Mouse (Mus musculus) T-helper 2 cell (primary cell): ENCODE results near the gene Ihh.

ENCODE experiments used
- in situ Hi-C: fragments of 300-600 bp; cut with MboI, MseI; formaldehyde crosslinking; loops from one replicate; pipeline ENCODE4 v1.15.1; 2025; ENCODE audit warnings: high pct_unique_total_duplicates

The Ihh gene

DNA sequence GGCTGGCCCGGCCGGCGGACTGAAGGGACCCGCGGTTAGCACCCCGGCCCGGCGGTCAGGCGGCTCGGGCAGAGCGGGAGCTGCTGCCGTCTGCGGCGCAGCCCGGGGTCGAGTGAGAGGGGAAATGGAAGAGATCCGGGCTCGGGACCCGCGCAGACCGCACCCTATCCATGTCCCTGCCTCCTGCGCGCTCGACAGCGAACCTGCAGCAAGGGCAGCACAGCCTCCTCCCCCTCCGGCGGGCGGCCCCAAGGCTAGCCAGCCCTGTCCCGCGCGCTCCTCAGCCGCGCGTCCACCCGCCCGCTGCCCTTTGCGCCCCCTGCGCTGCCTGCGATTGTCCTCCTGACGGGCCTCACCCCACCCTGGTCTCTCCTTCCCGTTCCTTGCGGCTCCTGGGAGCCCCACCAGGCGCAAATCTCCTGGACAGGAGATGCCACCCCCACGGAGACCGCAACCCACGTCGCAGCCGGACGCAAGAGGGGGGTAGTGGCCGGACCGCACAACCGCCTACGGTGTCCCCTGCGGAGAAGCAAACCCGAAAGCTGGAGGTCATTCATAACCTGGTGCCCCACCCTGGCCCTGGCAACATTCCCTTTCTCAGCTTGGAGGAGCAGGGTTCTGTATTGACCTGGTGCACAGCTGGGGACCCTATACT is at the start of gene Ihh:
TSS of gene Ihh (minus strand) at position 117 of the 655 bp plus-strand sequence.
- in situ Hi-C loops = no loop called here

DNA sequence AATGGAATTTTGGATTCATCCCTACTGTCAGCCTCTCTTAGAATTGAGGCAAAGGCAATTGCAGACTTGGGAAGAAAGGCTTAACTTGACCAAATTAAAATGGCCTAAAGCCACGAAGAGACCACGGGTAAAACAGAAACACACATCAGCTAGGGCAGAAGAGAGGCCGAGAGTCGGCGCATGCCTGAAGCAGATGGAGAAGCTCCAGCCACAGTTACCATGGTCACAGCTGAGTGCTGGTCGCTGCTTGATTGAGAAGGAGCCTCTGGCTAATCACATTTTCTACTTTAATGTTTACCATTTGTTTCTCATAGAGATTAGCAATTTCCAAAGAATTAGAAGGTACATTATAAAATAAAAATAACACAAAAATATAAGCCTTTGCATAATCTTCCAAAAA is 49.7 kb upstream of the Ihh start:
- in situ Hi-C loops = no loop called here

DNA sequence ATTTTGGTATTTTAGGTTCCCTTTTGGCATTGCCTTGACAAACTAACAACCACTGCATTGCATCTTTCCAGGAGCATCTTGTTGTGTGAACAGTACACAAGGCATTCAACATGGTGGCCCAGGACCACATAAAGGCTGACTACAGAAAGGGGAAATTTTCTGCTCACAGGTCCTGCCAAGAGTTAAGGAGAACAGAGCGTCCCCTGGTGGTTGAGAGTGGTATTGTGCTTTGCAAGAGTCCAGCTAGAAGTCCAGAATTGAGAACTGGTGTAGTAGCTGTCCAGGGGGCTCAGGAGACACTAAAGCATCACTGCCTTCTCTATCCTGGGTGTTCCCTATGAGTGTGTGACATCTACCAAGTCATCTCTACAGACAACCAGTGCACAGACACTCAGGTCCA is 49.0 kb upstream of the Ihh start:
- in situ Hi-C loops = no loop called here

DNA sequence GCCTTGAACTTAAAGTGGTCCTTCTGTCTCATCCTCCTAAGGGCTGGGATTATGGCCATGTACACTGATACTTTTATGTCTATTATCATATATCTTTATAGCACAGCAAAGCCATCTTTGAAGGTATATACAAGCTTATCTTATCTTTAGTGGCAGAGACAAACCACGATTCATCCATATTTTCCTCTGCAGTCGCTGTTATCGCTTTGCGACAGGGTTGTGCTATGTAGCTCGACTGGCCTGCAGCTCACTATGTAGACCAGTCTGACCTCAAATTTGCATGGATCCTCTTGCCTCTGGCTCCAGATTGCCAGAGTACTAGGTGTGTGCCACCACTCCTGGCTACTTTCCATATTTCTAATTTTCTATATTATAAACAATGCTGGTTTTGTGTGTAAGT is 47.7 kb upstream of the Ihh start:
- in situ Hi-C loops = no loop called here

DNA sequence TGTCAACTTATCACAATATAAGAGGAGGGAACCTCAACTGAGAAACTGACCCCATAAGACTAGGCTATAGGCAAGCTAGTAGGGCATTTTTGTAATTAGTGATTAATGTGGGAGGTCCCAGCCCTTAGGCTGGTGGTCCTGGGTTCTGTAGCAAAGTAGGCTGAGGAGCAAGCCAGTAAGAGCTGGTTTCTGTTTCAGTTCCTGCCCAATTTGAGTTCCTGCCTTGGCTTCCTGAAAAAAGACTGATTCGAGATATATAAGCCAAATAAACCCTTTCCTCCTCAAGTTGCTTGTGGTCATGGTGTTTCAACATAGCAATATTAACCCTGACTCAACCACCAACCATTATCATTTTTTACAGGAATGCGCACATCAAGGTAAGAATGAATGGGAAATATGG is 45.8 kb upstream of the Ihh start:
- in situ Hi-C loops = no loop called here

DNA sequence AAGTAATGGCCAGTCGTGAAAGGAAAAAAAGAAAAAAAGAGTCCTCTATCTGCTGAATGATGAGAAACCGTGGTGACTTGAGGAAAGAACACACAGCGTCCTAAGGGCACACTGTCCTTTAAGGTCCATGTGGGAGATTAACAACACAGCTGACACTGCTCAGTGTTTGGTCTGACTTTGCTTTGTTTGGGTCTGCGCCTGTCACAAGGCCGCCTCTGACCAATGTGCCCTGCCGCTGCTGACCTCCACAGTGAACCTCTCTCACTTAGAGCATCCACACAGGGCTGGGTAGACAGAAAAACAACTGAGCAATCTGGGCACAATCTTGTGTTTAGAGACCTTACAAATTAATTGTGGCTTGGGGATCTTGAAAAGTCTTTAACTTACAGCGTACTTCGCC is 25.5 kb upstream of the Ihh start:
- in situ Hi-C loops = no loop called here

DNA sequence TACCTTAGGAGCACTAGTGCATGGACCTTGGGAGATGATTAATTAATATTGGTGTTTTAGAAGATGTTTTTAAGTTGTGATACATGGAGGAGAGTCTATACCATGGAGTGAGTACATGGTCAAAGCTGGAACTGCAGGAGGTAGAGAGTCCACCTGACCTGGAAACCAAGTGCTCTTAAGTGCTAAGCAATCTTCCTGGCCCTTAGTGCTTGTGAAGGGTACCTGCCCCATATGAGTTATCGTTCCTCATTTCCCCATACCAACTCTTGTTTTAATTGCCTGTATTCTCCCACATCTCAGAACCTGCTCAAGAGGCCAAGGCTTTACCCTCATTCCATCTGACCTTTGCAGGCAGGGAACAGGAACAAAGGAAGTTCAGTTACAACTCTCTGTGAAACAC is 24.5 kb upstream of the Ihh start:
- in situ Hi-C loops = no loop called here

DNA sequence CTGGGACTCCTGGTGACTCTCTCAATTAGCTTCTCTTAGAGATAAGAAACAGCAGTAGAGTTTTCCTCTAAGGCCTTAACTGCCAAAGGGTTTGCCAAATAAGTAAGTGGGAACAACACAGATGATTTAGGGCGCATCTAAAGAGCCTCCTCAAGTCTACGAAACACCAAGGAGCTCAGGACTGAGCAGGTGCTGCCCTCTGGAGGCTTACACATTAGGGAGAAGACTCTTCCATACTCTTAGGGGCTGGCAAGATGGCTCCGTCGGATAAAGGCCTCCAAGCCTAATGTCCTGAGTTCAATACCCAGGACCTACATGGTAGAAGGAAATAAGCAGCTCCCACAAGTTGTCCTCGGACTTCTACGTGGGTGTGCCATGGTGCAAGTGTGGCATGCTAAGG is 22.1 kb upstream of the Ihh start:
- in situ Hi-C loops = no loop called here

DNA sequence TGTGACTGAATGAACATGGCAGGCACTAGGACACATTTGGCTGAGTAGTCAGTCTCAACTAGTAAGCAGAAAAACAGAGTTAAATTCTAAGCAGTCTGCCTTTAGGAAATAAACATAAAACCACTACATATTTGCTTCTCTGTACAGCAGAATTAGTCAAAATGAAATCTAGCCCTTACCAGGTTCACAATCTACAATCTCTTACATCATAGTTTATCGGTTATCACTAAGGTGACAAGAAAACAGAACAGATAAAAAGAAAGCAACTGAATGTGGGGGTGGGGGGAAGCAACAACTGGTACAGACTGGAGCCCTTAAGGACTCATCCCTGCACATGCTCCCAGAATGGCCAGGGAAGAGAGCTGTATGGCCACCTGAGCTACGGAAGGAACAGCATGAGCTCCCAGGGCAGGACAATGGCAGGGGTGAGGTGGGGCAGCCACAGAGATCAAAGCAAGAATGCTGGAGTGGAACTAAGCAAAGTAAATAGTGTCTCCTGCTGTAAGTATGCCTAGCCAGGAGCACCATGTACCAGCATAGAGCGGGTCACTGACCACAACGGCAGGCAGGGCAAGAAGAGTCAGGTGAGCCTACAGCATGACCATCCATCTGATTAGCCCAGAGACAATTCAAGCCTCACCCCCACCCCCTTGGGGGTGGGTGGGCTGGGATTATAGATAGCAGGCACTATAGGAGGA is 20.0 kb upstream of the Ihh start:
- in situ Hi-C loops = no loop called here

DNA sequence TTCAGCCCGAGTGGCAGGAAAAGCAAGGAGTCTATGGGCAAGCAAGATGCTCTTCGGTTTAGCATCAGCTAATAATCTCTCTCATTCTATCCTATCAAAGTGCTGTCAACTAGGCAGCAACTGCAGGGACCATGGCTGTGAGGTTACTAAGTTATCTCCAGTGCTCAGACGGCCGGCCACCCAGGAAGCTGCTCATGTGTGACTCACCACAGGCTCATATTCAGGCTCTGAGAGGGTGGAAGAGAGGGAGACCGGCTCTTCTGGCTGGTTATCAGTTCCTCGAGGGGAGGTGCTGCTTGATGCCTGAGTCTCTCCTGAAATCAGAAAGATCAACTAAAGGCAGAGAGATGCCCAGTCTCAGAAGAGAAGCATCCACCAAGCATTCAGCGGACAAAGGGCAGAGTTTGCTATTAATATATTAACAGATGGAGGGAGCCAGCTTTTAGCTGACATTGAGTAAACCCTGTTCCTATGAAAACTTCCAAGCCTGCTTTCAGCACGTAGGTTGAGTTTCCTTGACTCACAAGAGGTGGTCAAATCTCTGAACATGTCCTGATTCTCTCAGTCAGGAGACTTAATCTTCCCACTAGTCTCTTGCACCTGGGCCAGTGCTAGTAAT is 16.6 kb upstream of the Ihh start:
- in situ Hi-C loops = no loop called here

DNA sequence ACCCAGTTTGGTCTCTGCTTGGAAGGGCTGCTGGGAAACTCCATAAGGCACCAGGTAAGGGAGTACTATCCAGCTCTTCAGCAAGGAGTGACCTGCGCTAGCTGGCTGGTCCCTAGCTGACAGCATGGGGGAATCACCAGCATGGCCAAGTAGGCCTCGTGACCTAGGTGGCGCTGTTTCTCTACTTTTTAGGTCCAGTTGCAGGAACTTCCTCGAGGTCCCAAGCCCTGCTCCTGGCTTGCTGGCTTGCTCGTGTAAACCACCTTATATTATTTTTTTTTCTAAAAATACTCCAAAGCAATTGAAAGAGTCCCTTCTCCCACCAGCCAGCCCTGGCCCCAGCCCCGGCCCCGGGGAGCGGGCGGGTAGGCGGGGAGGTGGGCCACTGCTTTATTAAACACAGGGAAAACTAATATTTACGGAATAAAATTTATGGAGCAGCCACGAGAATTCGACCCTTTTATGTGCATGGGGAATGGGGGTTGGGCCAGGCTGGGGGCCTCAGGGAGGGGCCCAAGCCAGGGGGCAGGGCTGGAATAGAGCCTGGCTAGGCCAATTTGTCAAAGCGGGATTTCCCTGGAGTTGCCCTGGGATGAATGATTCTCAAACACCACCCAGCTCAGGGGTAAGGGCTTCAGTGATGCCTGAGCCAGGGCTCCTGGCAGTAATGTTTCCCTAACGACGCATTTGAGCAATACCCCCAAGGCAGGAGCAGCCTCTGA is 13.2 kb upstream of the Ihh start:
- in situ Hi-C loops = no loop called here

DNA sequence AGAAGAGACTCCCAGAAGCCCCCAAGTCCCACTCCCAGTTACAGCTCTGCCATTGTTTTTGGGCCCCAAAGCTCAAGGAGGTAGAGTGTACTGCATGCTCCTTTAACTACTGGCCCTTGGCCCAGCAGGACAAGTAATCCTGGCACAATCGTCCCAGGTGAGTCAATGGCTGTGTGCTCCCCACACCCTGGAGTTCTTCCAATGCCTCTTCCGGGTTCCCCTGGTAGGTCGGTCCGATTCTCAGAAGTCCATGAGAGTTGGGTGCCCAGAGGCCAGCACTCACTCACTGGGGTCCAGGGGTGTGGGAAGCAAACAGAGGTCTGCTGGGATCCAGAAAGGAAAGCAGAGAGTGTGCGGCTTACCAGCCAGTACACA is 11.4 kb upstream of the Ihh start:
- in situ Hi-C loops = no loop called here

DNA sequence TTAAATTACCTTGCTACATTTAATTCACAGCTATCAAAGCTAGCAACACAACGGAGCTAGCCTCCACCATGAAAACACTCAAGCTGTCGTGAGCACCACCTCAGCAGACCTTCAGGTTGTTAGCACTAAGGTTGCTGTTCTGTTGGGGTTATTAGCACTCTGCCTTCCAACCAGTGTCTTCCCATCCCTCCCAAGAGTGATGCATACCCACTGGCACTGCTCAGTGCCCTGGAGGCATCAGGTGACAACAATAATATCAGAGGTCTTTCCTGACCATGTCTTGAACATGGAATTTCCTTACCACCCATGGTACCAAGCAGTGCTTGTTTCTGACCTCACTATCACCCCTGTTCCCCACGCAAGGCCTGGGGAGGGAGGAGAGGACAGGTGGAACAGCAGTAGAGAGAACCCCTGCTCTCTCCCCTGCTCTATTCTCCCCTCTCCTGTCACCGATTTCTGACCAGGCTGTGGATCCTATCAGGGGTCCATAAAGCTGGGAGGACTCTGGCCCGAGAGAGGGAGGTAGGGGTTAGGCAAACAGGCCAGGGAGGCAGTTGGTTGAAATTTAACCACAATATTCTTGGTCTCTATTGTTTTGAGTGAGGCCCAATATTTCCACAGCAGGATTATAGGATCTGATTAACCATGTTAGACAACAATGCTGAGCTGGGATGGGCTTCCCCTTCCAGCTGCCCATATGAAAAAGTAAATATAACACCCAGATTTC is 10.8 kb upstream of the Ihh start:
- in situ Hi-C loops = no loop called here

DNA sequence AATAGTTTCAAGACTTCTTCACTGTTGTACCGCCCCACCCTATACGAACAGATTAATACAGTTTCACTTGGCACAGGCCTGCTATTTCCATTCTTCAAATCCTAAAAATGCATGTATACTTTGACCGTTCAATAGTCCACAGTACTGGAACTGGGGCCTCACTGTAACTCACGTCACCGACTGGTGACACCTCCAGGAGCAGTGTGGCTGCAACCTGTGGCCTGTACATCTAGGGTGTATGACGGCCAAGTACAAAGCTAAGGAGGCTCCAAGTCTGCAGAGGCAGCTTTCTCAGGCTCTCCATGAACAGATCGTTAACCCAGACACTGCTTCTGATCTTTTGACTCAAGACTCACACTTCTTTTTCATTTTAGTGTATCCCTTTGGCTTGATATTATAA is 10.2 kb upstream of the Ihh start:
- in situ Hi-C loops = no loop called here

DNA sequence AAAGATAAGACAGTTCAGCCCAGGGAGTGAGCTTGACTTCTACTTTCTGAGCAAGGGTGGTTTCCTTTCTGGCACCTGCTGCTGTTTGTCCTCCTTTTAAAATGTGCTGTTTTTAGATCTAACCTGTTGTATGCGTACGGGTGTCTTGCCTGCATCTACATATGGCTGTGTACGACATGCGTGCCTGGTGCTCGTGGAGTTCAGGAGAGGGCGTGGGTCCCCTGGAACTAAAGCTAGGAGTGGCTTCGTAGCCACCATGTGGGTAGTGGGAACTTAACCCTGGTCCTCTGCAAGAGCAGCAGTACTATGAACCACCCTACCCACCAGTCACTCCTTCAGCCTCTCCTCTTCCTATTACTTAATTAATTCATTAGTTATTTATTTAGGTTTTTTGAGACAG is 8.6 kb upstream of the Ihh start:
- in situ Hi-C loops = no loop called here

DNA sequence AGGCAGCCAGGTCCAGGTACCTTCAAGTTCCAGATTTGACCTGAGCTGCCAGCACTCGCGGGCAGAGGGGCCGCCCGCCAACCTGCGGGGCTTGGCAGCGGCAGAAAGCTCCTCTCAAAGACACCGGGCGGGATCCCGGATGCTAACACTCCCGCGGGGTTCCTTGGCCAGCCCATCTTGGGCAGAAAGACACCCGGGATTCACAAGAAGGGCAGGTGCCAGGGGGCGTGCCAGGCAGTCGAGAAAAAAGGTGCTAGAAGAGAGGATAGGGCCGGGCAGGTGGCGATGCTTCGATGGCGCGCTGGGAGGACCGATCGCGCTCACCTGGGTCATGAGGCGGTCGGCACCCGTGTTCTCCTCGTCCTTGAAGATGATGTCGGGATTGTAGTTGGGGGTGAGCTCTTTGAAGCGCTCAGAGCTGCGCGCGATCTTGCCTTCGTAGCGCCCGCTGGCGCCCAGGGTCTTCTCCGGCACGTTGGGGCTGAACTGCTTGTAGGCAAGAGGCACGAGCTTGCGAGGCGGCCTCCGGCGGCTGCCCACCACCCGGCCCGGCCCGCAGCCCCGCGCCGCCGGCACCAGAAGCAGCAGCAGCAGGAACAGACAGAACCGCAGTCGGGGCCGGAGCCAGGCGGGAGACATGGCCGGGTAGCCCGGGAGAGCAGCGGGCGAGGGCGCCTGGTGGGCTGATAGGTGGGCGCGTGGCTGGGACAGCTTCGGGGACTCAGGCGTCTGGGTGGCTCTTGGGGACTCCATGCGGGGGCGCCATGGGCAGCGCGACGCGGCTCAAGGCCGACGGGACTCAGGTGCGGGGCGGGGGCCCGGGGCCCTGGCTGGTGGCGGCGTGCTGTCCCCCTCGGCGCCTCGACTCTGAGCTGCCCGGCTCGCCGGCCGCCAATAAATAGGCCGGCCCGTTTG is 639 bp downstream of the Ihh start:
- in situ Hi-C loops = no loop called here

DNA sequence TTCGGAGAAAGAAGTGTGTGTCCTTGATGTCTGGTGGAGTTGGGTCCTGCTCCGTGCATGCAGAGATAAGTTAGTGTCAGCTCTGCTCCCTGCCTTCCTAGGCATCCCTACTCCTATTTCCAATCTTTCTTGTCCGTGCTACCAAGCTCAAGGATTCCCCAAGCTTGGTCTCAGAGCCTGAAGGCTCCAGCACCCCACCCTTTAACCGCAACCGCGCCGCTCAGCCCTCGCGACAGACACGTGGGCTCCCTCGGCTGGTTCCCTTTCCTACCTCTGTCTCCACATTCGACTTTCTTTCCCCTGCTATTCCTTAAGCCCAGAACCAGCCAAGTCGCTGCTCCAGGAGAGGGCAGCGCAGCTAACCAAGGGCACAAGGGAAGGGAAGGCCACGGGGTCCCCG is 1.4 kb downstream of the Ihh start:
- in situ Hi-C loops = no loop called here

DNA sequence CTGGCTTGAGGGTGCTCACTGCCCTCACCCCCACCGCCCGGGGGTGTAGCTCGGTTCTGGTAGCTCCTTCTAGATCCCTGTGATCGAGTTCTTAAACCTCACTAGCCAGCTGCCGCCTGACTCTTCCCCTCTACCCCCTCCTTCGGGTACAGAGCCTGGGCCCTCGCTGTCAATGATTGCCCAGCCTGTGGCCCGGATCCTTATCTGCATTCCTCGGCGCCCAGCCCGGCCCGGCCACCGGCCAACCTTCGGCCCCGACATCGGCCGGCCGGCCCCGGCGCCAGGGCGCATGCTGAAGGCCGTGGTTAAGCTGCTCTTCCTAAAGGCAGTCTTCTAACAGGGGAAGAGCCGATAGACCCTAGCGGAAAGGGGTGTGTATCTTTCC is 1.8 kb downstream of the Ihh start:
- in situ Hi-C loops = loop anchor here (5.0 to 10.0 kb wide), 3 partner anchors 68 to 218 kb away; partner anchors contain the start of genes Nhej1 and Zfand2b

DNA sequence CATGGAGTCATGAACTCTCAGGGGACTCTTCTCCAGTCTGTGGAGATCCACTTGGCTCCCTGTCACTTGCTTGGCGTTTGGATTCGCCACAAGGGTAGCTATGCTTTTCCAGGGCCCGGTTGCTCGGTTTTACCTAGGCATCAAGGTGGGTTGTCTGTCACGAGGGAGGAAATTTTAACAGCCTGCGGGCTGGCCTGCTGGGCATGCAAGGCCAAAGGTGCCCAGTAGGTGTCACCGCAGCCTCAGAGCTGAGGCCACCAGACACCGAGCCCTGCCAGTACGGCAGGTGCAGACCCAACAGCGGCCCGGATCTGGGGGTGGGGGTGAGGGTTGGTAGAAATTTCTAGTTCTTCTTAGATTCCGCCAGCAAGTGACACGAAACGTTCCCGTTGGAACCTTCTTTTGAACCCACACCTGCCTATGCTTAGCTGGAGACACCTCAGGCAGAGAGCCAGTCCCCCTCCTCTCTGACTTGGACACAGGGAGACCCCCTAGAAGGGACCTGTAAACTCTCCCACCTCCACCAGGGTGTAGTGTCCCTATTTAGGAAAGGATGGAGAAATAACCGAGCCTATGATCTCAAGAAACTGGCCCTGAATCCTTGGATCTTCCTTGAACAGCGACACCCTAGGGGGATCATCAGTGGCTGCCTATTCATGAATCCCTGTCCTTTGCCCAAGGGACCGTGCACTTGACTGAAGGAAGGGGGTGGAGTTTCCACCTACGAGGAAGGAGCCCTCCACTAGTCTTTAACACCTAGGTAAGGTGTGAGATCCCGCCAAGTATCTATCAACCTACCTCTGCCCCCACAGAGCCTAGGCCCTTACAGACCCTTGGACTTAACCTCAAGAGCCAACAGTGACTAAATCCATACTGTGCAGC is 2.4 kb downstream of the Ihh start:
- in situ Hi-C loops = loop anchor here (5.0 to 10.0 kb wide), 3 partner anchors 68 to 218 kb away; partner anchors contain the start of genes Nhej1 and Zfand2b
